Mouse (Mus musculus) forebrain, embryonic 15.5 days (tissue): Measurements from ENCODE around the gene Dimt1. TPM values are rescaled to one million over a fixed set of nuclear protein-coding genes. Genes with fewer than 3 reads are reported as not detected.

Experiments
- ATAC-seq: fragments of 200-750 bp; cut with Nextera tagmentation; replicated peaks from 2 replicates; pipeline ENCODE4 v1.8.0; 2017; ENCODE audit warnings: mild to moderate bottlenecking, moderate TSS enrichment, moderate library complexity
- H3K27ac ChIP-seq: fragments of 300-500 bp; sonication (generic); replicated peaks from 2 replicates; pipeline ENCODE4 v1.5.1; 2015; ENCODE audit warnings: mild to moderate bottlenecking, inconsistent platforms
- H3K27me3 ChIP-seq: fragments of 300-500 bp; sonication (generic); 2 replicates; pipeline ENCODE4 v1.6.1; 2015; ENCODE audit warnings: inconsistent platforms
- H3K36me3 ChIP-seq: fragments of 300-500 bp; sonication (generic); 2 replicates; pipeline ENCODE4 v1.6.1; 2015; ENCODE audit warnings: mild to moderate bottlenecking, inconsistent platforms
- H3K4me1 ChIP-seq: fragments of 300-500 bp; sonication (generic); 2 replicates; pipeline ENCODE4 v1.6.1; 2015; ENCODE audit warnings: inconsistent platforms
- H3K4me2 ChIP-seq: fragments of 300-500 bp; sonication (generic); replicated peaks from 2 replicates; pipeline ENCODE4 v1.6.1; 2015; ENCODE audit warnings: mild to moderate bottlenecking, inconsistent platforms
- H3K4me3 ChIP-seq: fragments of 300-500 bp; sonication (generic); 2 replicates; pipeline ENCODE4 v1.5.1; 2015; ENCODE audit warnings: mild to moderate bottlenecking, inconsistent platforms
- H3K9ac ChIP-seq: fragments of 300-500 bp; sonication (generic); replicated peaks from 2 replicates; pipeline ENCODE4 v1.6.1; 2015; ENCODE audit warnings: mild to moderate bottlenecking, inconsistent platforms
- H3K9me3 ChIP-seq: fragments of 300-500 bp; sonication (generic); 2 replicates; pipeline ENCODE4 v1.6.1; 2016; ENCODE audit warnings: inconsistent platforms
- WGBS: fragments of 180-500 bp; shearing (Covaris S2); methylation state at CpG from one replicate; pipeline ENCODE4 v1.1.7; 2015; ENCODE audit warnings: mixed read lengths; 5-methylcytosine and 5-hydroxymethylcytosine counted together
- polyA plus RNA-seq: library from polyadenylated mRNA; unstranded; fragments of >200 nt; fragmentation: Nextera tagmentation; extraction: Ambion mirVana; gene quantifications from 2 replicates; pipeline ENCODE4 v1.2.1, GENCODE M21; 2015

The Dimt1 gene
- polyA plus RNA-seq, 1 experiment from 2014 or later: 43.4 TPM

DNA sequence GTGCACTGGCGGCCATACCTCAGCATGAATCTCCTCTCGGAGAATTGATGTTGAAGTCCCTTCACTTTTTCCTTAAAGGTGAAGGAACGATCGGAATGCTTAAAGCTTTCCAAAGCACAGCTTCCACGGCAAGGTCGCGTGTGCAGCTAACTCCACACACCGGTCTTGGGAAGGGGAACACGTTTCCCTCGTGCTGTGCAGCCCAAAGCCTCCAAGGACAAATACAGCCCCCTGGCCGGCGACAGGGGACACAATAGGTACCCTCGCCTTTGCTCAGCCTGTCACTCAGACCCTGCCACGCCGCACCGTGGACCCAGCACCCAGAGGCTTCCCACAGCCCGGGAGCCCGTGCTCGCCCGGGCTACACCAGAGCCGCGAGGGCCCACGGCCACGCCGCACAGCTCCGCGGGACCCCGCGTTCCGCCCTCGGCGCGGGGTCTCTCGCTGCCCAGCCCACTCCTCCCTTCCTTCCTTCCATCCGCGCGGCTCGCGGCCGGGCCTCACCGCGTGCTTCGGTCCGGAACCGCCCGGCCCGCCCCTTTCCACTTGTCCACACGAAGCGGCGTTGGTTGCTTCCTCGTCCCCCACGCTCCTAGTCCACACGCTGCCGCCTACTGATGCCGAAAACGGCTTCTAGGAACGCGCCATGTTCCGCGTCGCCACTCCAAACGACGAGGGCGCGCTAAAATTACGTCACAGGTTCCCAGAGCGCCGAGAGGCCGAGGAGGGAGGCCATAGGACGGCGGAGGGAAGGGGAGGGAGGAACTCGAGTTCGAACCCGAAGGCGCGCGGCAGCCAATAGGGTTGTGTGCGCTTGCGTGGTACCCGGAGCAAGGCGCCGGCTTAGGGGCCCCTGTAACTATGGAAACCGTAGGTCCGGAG is 10.4 kb upstream of the Dimt1 start, which contains the start of gene Ipo11:
Gene Ipo11, minus strand, starts transcription at position 703 of the 882 bp plus-strand sequence.
- WGBS: under 1% methylated on average over 84 of the region's 84 CpGs
- Histone ChIP-seq H3K4me1 (peaks cover 22% of the 10 kb centered on the region), H3K36me3 (no peaks in the 10 kb centered on the region), H3K4me3 (peak within 1 kb of the TSS; percentile 99), H3K27me3 (no peaks in the 10 kb centered on the region), H3K27ac (peak within 1 kb of the TSS; percentile 86), H3K9ac (peak within 1 kb of the TSS; percentile 87), H3K9me3 (no peaks in the 10 kb centered on the region), H3K4me2 (peak within 1 kb of the TSS; percentile 74)
- ATAC-seq: peak; percentile 99

DNA sequence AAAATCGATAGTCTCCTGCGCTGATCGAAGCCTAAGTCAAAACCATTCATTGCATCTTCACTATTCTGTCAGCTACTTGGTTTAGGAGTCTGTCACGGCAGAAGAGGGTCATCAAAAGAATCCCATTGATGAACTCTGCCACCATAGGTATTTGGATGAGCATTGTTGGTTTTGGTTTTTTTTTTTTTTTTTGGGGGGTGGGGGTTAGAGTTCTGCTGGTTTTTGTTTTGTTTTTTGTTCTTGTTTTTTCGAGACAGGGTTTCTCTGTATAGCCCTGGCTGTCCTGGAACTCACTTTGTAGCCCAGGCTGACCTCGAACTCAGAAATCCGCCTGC is 9.8 kb upstream of the Dimt1 start:
- WGBS: 28% methylated on average over 7 of the region's 7 CpGs
- Histone ChIP-seq H3K4me3 (peak overlapping the region; percentile 99), H3K4me1 (peaks cover 22% of the 10 kb centered on the region), H3K27ac (peak overlapping the region; percentile 86), H3K4me2 (peak overlapping the region; percentile 74), H3K27me3 (no peaks in the 10 kb centered on the region), H3K36me3 (no peaks in the 10 kb centered on the region), H3K9me3 (no peaks in the 10 kb centered on the region), H3K9ac (peak overlapping the region; percentile 87)
- no peak; the same call in 1 of the 2 replicates for ATAC-seq

DNA sequence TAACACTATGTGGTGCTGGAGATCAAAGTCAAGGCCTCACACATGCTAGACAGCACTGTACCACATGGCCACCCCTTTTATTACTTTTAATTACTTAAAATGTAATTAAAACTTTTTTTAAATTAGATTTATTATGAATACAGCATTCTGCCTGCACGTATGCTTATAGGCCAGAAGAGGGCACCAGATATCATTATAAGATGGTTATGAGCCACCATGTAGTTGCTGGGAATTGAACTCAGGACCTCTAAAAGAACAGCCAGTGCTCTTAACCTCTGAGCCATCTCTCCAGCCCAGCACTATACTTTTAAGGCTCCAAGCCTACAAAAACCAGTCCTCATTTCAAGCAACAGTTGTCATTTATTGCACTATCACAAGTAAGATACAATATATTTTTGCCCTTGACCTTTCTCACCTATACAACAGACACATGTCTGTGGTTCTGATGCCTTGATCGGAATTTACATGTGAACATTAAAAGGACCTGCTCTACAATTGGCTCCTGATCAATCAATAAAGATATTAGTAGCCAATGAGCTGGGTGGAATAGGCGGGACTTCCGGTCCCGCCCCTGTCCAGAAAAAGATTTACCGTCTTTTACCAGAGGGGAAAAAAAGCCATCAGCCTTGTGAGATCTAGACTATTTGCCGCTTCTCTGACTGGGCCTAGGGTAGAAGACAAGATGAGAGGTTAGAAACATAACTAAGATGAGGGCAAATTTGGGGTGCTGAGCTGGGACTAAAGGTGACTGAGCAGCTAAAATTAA is 5.5 kb upstream of the Dimt1 start:
- 23% methylated on average over 7 of the region's 7 CpGs for WGBS
- no peak overlapping the region; the same call in 1 of the 2 replicates for H3K4me2 ChIP-seq
- H3K4me3 ChIP-seq: peak overlapping the region; percentile 17
- no peak for ATAC-seq
- H3K4me1 ChIP-seq: peaks cover 8% of the 10 kb centered on the region; the same call in 1 of the 2 replicates
- no peaks in the 10 kb centered on the region for H3K27me3 ChIP-seq
- no peaks in the 10 kb centered on the region for H3K9me3 ChIP-seq
- no peak overlapping the region for H3K9ac ChIP-seq
- H3K36me3 ChIP-seq: no peaks in the 10 kb centered on the region
- H3K27ac ChIP-seq: no peak overlapping the region

DNA sequence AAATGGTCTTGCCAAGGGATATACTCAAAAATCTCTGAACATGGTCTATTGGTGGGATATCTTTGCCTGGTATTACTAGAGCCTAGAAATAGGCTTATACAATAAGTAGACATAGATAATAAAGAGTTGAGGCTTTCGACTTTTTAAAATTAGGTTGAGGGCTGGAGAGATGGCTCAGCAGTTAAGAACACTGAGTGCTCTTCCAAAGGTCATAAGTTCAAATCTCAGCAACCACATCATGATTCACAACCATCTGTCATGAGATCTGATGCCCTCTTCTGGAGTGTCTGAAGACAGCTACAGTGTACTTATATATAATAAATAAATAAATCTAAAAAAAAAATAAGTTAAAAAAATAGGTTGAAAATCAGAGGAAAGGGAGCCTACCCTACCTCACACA is 4.2 kb upstream of the Dimt1 start:
- H3K27me3 ChIP-seq: no peaks in the 10 kb centered on the region
- H3K4me2 ChIP-seq: no peak overlapping the region
- no peaks in the 10 kb centered on the region for H3K36me3 ChIP-seq
- no peak overlapping the region for H3K27ac ChIP-seq
- 88% methylated on average over 1 of the region's 1 CpGs for WGBS
- no peak overlapping the region for H3K4me3 ChIP-seq
- peaks cover 6% of the 10 kb centered on the region for H3K4me1 ChIP-seq
- H3K9me3 ChIP-seq: no peaks in the 10 kb centered on the region
- no peak for ATAC-seq
- H3K9ac ChIP-seq: no peak overlapping the region

DNA sequence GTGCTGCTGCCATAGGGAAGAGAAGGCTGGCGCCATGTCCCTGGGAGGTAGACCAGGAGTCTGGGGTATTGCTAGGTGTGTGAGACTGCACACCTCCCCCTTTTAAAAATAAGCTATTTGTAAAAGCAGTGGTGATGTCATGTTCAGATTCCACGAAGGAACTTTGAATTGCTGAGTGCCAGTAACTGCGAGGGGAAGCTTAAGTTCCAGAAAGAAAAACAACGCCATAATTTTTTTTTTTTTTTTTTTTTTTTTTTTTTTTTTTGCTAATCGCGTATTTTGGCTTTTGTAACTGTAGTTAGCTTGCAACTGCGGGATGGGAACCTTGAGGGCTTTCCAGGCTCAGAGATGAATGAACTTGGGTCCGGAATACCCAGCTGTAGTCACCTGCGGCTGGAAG is 1.4 kb upstream of the Dimt1 start:
- Histone ChIP-seq H3K4me2 (no peak overlapping the region), H3K27me3 (no peaks in the 10 kb centered on the region), H3K27ac (no peak overlapping the region), H3K4me1 (peaks cover 23% of the 10 kb centered on the region), H3K36me3 (peaks cover 9% of the 10 kb centered on the region), H3K4me3 (no peak overlapping the region), H3K9ac (no peak overlapping the region), H3K9me3 (no peaks in the 10 kb centered on the region)
- no peak for ATAC-seq
- WGBS: 83% methylated on average over 9 of the region's 9 CpGs

DNA sequence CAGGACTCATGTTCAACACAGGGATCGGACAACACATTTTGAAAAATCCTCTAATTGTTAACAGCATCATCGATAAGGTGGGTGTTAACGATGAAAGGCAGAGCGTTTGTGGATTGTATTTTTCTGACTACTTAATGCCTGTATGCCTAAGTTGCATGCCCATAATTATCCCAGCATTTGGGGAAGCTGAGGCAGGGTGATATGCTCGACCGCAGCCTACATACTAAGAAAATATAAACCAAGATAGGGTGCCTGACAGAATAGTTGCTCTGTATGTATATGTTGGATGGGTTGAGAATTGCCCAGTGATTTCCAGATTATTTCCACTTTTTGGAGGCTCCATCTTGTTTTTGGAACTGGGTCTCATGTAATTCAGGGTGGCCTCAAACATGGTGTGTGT is 656 bp downstream of the Dimt1 start:
- peak overlapping the region; percentile 60 for H3K4me2 ChIP-seq
- peak overlapping the region; percentile 82; the same call in 1 of the 2 replicates for H3K27ac ChIP-seq
- peaks cover 23% of the 10 kb centered on the region for H3K36me3 ChIP-seq
- no peaks in the 10 kb centered on the region for H3K27me3 ChIP-seq
- peak overlapping the region; percentile 78 for H3K9ac ChIP-seq
- H3K4me1 ChIP-seq: peaks cover 23% of the 10 kb centered on the region
- no peaks in the 10 kb centered on the region for H3K9me3 ChIP-seq
- no peak for ATAC-seq
- WGBS: 4% methylated on average over 6 of the region's 6 CpGs
- H3K4me3 ChIP-seq: peak overlapping the region; percentile 68

DNA sequence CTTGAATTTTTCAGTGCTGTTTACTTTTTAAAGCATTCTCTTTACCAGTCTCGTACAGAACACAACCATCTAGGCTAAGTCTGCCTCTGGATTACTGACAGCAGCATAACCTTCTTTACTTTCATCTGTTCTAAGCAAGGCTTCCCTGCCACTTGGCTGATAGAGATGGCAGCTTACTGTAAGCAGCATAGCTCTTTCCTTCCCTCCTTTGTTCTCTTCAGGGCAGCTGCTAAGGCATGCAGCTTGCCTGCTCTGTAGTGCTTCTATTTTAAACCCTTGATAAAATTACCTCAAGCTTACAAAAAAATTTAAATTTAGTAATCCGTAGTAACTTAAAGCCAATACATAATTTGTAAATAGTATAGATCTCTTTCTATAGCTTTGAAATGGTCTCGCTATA is 8.0 kb downstream of the Dimt1 start:
- H3K36me3 ChIP-seq: peaks cover 66% of the 10 kb centered on the region
- 91% methylated on average over 3 of the region's 3 CpGs for WGBS
- no peaks in the 10 kb centered on the region for H3K9me3 ChIP-seq
- ATAC-seq: no peak
- H3K4me3 ChIP-seq: no peak overlapping the region
- H3K27ac ChIP-seq: no peak overlapping the region
- no peak overlapping the region for H3K4me2 ChIP-seq
- H3K4me1 ChIP-seq: no peaks in the 10 kb centered on the region
- H3K27me3 ChIP-seq: no peaks in the 10 kb centered on the region
- H3K9ac ChIP-seq: no peak overlapping the region

DNA sequence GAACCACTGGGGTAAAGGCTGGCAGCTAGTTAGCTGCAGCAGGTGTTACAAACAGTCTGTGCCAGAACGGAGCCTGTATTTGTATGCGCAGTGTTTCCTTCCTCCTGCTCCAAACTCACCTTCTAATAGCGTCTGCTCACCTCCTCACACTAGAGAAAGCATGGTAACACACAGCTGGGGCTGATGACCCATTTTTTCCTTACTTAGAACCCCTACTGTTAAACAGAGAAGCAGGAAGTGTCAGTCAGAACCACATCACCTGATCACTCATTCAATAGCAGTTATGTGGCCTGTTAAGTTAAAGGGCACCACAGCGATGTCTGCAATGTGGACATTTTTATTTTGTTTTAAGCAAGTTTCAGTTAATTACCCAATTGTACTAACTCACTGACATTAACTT is 10.6 kb downstream of the Dimt1 start:
- H3K9ac ChIP-seq: no peak overlapping the region
- no peak overlapping the region for H3K27ac ChIP-seq
- peaks cover 63% of the 10 kb centered on the region for H3K36me3 ChIP-seq
- H3K4me2 ChIP-seq: no peak overlapping the region
- no peak overlapping the region for H3K4me3 ChIP-seq
- ATAC-seq: 0 out of 2 replicates have a peak, but pooled peaks have one; percentile 46
- H3K27me3 ChIP-seq: no peaks in the 10 kb centered on the region
- H3K9me3 ChIP-seq: no peaks in the 10 kb centered on the region
- WGBS: 92% methylated on average over 4 of the region's 4 CpGs
- no peaks in the 10 kb centered on the region for H3K4me1 ChIP-seq

DNA sequence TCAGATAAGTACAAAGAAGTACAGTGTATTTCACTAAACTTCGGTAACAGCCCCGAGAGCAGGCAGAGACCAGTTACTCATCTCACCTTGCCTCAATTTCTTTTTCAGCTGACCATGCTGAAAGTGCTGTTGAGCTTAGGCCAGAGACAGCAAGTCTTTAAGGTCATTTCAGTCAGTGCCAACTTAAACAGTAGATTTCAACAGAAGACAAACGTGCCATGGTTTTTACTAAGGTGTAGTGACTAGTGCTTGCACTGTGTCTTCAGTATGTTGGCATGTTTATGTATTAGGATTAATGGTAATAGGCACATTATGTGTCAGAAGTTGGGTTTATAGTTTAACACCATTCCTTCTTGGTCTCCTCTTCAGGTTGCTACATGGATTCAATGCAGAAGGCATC is 11.4 kb downstream of the Dimt1 start:
- Histone ChIP-seq H3K9ac (no peak overlapping the region), H3K4me2 (no peak overlapping the region), H3K27me3 (no peaks in the 10 kb centered on the region), H3K27ac (no peak overlapping the region), H3K9me3 (no peaks in the 10 kb centered on the region), H3K36me3 (peaks cover 63% of the 10 kb centered on the region), H3K4me1 (no peaks in the 10 kb centered on the region), H3K4me3 (no peak overlapping the region)
- no peak for ATAC-seq
- 96% methylated on average over 3 of the region's 3 CpGs for WGBS

DNA sequence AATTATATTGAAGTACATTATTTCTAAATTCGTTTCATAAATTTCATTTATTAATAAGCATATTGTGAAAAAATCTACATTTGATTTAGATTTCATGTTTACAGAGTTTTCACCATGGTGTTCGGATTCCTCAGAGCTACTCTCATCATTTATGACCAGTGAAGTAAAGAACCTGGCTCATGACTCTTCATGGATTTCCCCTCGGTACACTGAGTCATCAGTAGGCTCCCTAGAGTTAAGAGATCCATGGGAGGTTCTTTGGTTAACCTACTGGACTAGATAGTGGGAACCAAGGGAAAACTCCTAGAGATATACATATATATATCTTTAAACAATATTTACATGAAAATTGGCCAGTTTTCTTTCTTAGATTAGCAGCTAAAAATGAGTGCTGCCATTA is 13.6 kb downstream of the Dimt1 start:
- Histone ChIP-seq H3K27ac (no peak overlapping the region), H3K27me3 (no peaks in the 10 kb centered on the region), H3K4me3 (no peak overlapping the region), H3K36me3 (peaks cover 61% of the 10 kb centered on the region), H3K9ac (no peak overlapping the region), H3K4me1 (no peaks in the 10 kb centered on the region), H3K4me2 (no peak overlapping the region), H3K9me3 (no peaks in the 10 kb centered on the region)
- no peak for ATAC-seq
- WGBS: 94% methylated on average over 3 of the region's 3 CpGs

DNA sequence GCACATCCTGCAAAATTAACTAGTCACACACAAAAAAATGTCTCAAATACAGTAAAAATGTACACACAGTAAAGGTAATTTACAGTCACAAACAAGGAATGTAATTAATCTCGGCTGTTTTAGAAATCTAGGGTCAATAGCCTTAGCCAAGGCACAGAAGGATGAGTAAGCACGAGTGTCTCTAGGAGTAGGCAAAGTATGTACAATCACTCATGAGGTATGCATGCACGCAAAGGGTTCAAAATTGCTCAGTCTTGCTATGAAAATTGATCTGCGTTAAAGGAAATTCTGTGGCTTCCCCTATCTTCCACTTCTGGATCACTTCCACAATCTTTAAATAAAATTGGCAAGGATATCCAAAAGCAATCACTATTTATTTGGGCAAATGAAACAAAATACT is 14.6 kb downstream of the Dimt1 start:
- Histone ChIP-seq H3K4me2 (no peak overlapping the region), H3K4me1 (no peaks in the 10 kb centered on the region), H3K27me3 (no peaks in the 10 kb centered on the region), H3K36me3 (peaks cover 53% of the 10 kb centered on the region), H3K9ac (no peak overlapping the region), H3K27ac (no peak overlapping the region), H3K9me3 (no peaks in the 10 kb centered on the region), H3K4me3 (no peak overlapping the region)
- 90% methylated on average over 4 of the region's 4 CpGs for WGBS
- ATAC-seq: no peak

DNA sequence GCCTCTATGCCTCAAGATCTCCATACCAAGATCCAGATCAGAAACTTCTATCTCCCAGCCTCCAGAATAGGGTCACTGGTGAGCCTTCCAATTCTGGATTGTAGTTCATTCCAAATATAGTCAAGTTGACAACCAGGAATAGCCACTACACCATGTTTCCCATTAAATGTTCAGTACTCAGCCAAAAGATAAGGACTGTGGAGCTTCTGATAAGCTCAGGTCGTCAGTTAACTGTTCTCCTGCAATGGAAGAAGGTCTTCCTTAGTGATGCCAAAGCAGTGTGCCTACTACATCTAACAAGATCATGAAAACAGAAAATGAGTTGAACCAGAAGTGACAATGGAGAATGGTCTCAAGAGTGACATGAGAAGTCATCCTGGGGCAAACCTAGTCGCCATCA is 50.0 kb downstream of the Dimt1 start:
- Histone ChIP-seq H3K9ac (no peak overlapping the region), H3K4me2 (no peak overlapping the region), H3K9me3 (no peaks in the 10 kb centered on the region), H3K36me3 (peaks cover 9% of the 10 kb centered on the region; the same call in 1 of the 2 replicates), H3K27me3 (no peaks in the 10 kb centered on the region), H3K4me1 (0 out of 2 replicates have a peak, but pooled peaks cover 3% of the 10 kb centered on the region), H3K27ac (no peak overlapping the region), H3K4me3 (no peak overlapping the region)
- no peak for ATAC-seq
- WGBS: 90% methylated on average over 2 of the region's 2 CpGs
